Mouse (Mus musculus): ENCODE results near the gene Ciao2a.

Ciao2a gene

GRCm38 (mm10) chr9:66162995-66163394, 36.6 kb downstream of the Ciao2a start:
- no peak for DNase-seq (ENCODE audit: low spot score)

GRCm38 (mm10) chr9:66167222-66167621, 40.8 kb downstream of the Ciao2a start:
- no peak for DNase-seq (ENCODE audit: low spot score)

GRCm38 (mm10) chr9:66168233-66168632, 41.8 kb downstream of the Ciao2a start:
- DNase-seq (ENCODE audit: low spot score): no peak

GRCm38 (mm10) chr9:66170506-66170905, 44.1 kb downstream of the Ciao2a start:
- no peak for DNase-seq (ENCODE audit: low spot score)

GRCm38 (mm10) chr9:66171275-66171921, 45.0 kb downstream of the Ciao2a start:
- DNase-seq (ENCODE audit: low spot score): no peak

- no peak for DNase-seq (ENCODE audit: low spot score)
Observed at GRCm38 (mm10) chr9:66173316-66173855, 47.0 kb downstream of the Ciao2a start.

- no peak for DNase-seq (ENCODE audit: low spot score)
Observed at GRCm38 (mm10) chr9:66174985-66175384, 48.6 kb downstream of the Ciao2a start.

- no peak for DNase-seq (ENCODE audit: low spot score)
Observed at GRCm38 (mm10) chr9:66177975-66178374, 51.6 kb downstream of the Ciao2a start.

GRCm38 (mm10) chr9:66179795-66180194, 53.4 kb downstream of the Ciao2a start:
- no peak for DNase-seq (ENCODE audit: low spot score)

GRCm38 (mm10) chr9:66181126-66181825, 54.9 kb downstream of the Ciao2a start:
- no peak for DNase-seq (ENCODE audit: low spot score)

GRCm38 (mm10) chr9:66181826-66182678, 55.6 kb downstream of the Ciao2a start:
- no peak for DNase-seq (ENCODE audit: low spot score)

GRCm38 (mm10) chr9:66182679-66182993, 56.2 kb downstream of the Ciao2a start:
- DNase-seq (ENCODE audit: low spot score): no peak

- DNase-seq (ENCODE audit: low spot score): no peak
Observed at GRCm38 (mm10) chr9:66183023-66183422, 56.6 kb downstream of the Ciao2a start.

GRCm38 (mm10) chr9:66184572-66184971, 58.2 kb downstream of the Ciao2a start:
- DNase-seq (ENCODE audit: low spot score): no peak

- DNase-seq (ENCODE audit: low spot score): no peak
Observed at GRCm38 (mm10) chr9:66186426-66186825, 60.0 kb downstream of the Ciao2a start.

Data from ovary, postnatal 36 days (tissue).